Mouse (Mus musculus) limb, embryonic 15.5 days (tissue): Measurements from ENCODE around the gene Cirbp. TPM values are rescaled to one million over a fixed set of nuclear protein-coding genes. Genes with fewer than 3 reads are reported as not detected.

Experiments
- ATAC-seq: fragments of 200-750 bp; cut with Nextera tagmentation; 2 replicates; pipeline ENCODE4 v1.8.0; 2017; ENCODE audit warnings: low read depth, moderate TSS enrichment; ENCODE audit not compliant: insufficient number of reproducible peaks, low FRiP score, low TSS enrichment
- H3K27ac ChIP-seq: fragments of 300-500 bp; sonication (generic); 2 replicates; pipeline ENCODE4 v1.5.1; 2015; ENCODE audit warnings: moderate library complexity, mild to moderate bottlenecking, inconsistent platforms
- H3K27me3 ChIP-seq: fragments of 300-500 bp; sonication (generic); 2 replicates; pipeline ENCODE4 v1.6.1; 2015; ENCODE audit warnings: inconsistent platforms
- H3K36me3 ChIP-seq: fragments of 300-500 bp; sonication (generic); 2 replicates; pipeline ENCODE4 v1.6.1; 2015; ENCODE audit warnings: inconsistent platforms
- H3K4me1 ChIP-seq: fragments of 300-500 bp; sonication (generic); 2 replicates; pipeline ENCODE4 v1.6.1; 2015; ENCODE audit warnings: inconsistent platforms
- H3K4me2 ChIP-seq: fragments of 300-500 bp; sonication (generic); 2 replicates; pipeline ENCODE4 v1.6.1; 2015; ENCODE audit warnings: mild to moderate bottlenecking, inconsistent platforms
- H3K4me3 ChIP-seq: fragments of 300-500 bp; sonication (generic); 2 replicates; pipeline ENCODE4 v1.5.1; 2015; ENCODE audit warnings: mild to moderate bottlenecking, inconsistent platforms
- H3K9ac ChIP-seq: fragments of 300-500 bp; sonication (generic); 2 replicates; pipeline ENCODE4 v1.6.1; 2015; ENCODE audit warnings: inconsistent platforms
- H3K9me3 ChIP-seq: fragments of 300-500 bp; sonication (generic); 2 replicates; pipeline ENCODE4 v1.6.1; 2016; ENCODE audit warnings: inconsistent platforms
- WGBS: fragments of 180-500 bp; shearing (Covaris S2); methylation state at CpG from one replicate; pipeline ENCODE4 v1.1.7; 2015; 5-methylcytosine and 5-hydroxymethylcytosine counted together
- polyA plus RNA-seq: library from polyadenylated mRNA; unstranded; fragments of >200 nt; fragmentation: Nextera tagmentation; extraction: Ambion mirVana; gene quantifications from 2 replicates; pipeline ENCODE4 v1.2.1, GENCODE M21; 2015

Cirbp gene
- polyA plus RNA-seq, 1 experiment from 2014 or later: 102 TPM

DNA sequence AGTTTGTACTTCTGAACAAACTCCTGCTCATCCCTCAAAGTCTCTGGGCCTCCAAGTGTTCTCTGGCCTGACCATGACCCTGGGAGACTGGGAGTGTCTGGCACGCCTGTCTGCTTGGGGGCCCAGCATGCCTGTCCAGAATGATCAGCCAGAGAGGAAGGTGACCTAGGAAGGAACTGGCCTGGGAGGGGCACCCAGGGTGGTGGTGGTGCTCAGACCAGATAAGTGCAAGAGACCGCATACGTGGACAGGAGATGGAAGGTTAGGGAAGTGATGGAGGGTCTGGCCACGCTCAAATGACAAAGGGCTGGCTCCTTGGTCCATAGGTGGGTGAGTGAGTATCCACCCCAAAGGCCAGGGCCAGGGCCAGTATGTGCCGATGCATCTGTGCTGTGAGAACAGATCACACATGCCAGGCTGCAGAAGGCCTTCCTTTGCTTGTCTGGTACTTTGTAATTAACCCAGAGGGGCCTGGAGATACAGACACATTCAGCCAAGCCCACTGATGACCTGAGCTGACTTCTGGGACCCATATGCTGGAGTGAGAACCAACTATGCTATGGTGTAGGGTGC is 18.6 kb upstream of the Cirbp start:
- no peaks in the 10 kb centered on the region for H3K27me3 ChIP-seq
- peak overlapping the region; percentile 91 for H3K4me3 ChIP-seq
- H3K27ac ChIP-seq: peak overlapping the region; percentile 100
- 67% methylated on average over 5 of the region's 5 CpGs for WGBS
- H3K9ac ChIP-seq: no peak overlapping the region
- no peaks in the 10 kb centered on the region for H3K9me3 ChIP-seq
- H3K4me1 ChIP-seq: peaks cover 56% of the 10 kb centered on the region
- ATAC-seq: no peak
- H3K4me2 ChIP-seq: peak overlapping the region; percentile 81
- peaks cover 38% of the 10 kb centered on the region for H3K36me3 ChIP-seq

DNA sequence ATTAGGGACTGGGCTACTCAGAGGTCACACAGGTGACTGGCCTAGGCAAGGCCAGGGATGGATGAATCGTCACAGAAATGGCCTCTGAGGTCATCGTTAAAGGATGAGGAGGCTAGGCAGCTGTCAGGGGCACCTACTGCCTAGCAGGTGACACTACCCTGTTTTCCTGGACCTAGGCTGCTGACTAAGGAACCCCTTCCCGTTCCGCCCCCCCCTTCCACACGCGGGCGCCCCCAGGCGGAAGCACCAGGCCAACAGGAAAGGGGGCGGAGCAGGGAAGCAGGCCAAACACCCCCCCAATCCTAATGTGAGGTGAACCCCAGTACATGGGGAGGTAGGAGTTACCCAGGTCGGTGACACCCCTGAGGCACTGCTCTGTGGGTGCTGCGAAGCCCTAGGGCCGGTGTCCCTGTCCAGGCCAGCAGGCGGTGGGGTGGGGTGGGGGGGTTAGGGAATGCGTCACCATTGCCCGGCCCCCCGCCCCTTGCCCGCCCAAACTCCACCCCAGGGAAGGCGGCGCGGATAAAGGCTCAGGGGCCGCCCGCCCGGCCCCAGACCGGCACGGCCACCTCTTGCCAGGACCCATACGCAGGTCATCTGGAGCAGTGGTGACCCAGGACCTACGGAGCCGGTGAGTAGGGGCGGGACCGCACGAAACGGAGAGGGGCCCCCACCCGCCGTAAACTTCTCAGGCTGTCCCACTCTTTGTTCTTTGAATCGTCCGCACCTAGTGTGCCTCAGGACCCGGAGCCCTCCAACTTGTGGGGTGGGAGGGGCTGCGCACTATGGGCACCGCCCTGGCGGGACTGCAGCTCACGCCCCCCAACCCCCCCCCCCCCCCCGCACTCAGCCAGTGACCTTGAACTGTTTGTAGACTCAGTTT is 17.8 kb upstream of the Cirbp start, which contains the start of gene Midn:
Midn (plus strand) TSS at position 554 of the 883 bp plus-strand sequence.
- Histone ChIP-seq H3K9ac (peak within 1 kb of the TSS; percentile 69), H3K9me3 (no peaks in the 10 kb centered on the region), H3K4me3 (peak within 1 kb of the TSS; percentile 91), H3K36me3 (peaks cover 44% of the 10 kb centered on the region), H3K27ac (peak within 1 kb of the TSS; percentile 100), H3K4me2 (peak within 1 kb of the TSS; percentile 81), H3K27me3 (no peaks in the 10 kb centered on the region), H3K4me1 (peaks cover 59% of the 10 kb centered on the region)
- WGBS: 1% methylated on average over 40 of the region's 42 CpGs
- peak; percentile 32 for ATAC-seq

DNA sequence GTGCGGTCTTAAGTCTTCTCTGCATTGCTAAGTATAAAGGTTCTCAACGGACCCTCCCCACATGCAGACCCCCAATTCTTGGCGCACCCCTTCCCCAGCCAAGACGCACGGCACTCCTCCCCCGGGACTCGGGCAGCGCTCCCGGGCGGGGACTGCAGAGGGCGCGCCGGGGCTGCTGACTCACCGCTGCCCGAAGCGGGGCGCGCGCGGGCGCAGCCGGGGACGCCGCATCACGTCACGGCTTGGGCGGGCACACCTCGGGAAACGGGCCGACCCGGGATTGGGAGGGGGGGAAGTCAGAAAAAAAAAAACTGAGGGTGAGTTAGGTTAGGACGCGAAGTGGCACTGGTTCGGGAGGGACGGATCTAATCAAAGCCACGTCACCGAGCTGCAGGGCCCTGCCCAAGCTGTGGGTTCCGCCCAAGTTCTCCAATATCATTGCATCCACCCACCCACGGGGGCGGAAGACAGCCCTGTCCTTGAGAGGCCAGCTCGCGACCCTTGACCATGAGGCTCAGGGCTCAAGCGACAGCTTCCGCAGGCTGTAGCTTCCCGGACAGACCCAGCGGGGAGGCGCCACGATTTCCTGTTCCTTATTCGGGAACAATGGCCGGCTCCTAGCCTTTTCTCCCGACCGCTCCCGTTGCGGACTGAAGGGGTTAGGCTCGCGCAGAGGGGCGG is 17.0 kb upstream of the Cirbp start:
- no peaks in the 10 kb centered on the region for H3K9me3 ChIP-seq
- ATAC-seq: peak; percentile 55
- H3K36me3 ChIP-seq: peaks cover 48% of the 10 kb centered on the region
- peak overlapping the region; percentile 69 for H3K9ac ChIP-seq
- H3K4me3 ChIP-seq: peak overlapping the region; percentile 91
- H3K4me2 ChIP-seq: peak overlapping the region; percentile 81
- WGBS: under 1% methylated on average over 55 of the region's 57 CpGs
- H3K27me3 ChIP-seq: no peaks in the 10 kb centered on the region
- peak overlapping the region; percentile 100 for H3K27ac ChIP-seq
- H3K4me1 ChIP-seq: peaks cover 60% of the 10 kb centered on the region

DNA sequence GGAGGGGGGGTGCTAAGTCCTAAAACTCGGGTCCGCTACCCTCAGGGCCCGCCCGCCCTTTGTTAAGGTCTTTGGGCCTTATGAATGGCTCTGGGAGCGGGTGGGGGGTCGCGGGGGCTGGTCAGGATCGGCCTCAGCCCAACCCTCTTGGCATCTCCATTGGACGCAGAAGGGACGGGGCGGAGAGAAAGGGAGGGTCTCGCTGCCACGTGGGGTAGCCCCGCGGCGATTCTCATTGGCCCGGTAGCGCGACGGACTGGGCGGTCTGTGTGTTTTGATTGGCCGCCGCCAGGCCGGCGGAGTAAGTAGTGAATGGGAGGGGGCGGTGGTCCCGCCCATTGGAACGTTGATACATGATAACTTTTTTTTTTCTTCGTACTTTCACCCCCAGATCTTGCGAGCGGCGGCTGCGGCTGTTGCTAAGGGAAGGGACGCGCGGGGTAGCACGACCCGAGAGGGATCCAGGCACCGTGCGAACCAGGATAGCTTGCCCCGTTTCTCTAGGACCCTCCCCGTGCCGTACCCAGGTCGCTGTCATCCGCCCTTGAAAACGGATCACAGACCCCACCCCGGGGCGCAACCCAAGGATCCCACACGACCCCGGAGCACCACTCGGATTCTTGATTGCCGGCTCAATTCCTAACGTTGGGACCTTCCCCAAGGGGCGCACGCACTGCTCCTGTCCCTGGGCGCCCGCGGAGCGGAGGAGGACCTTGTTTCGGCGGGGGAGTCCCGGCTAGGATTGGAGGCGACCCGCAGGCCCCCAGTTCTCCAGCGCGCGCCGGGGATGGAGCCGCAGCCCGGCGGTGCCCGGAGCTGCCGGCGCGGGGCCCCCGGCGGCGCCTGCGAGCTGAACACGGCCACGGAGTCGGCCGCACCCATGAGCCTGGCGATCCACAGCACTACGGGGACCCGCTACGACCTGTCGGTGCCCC is 16.2 kb upstream of the Cirbp start:
- Histone ChIP-seq H3K4me1 (peaks cover 68% of the 10 kb centered on the region), H3K36me3 (peaks cover 48% of the 10 kb centered on the region)

DNA sequence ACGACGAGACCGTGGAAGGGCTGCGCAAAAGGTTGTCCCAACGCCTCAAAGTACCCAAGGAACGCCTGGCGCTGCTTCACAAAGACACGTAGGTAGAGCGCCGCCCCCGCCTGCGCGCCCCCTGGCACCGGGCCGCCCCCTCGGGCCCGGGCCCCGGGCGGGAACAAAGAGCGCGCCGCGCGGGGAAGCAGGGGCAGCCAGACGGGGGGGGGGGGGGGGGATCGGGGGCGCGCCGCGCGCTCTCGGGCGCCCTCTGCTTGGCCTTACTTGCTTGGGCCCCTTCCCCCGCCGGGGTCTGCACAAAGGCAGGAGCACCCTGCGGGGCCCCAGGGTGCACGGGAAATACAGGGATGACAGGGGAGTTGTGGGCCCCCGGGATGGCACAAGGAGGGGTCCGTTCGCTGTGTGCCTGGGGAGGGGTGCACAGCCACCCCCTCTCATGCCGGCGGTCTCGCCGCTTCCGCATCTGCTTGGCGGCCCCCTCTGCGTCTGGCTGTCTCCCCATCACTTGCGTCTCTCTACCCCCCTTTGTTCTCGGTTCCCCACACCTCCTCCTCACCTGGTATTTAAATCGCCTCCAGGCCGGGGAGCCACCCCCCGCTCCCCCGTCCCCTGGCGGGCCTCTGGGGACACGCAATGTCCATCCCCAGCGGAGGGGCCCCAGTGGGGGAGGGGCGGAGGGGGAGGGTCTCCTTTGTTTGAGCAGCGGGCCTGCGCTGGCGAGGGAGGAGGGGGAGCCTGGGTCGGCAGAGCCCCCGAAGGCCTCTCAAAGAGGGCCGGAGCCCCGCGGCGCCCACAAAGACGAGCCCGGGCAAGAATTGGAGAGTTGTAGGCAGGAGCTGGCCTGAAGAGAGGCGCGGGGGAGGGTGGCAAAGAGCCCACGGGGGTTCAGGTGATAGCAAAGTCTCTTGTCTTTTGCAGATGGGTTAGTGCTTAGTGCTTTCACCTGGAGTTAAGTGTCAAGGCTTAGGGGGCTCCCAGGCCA is 15.3 kb upstream of the Cirbp start:
- peak overlapping the region; percentile 81 for H3K4me2 ChIP-seq
- peaks cover 48% of the 10 kb centered on the region for H3K36me3 ChIP-seq
- peak overlapping the region; percentile 81 for H3K9ac ChIP-seq
- WGBS: under 1% methylated on average over 47 of the region's 71 CpGs
- H3K27ac ChIP-seq: peak overlapping the region; percentile 100
- H3K9me3 ChIP-seq: no peaks in the 10 kb centered on the region
- no peaks in the 10 kb centered on the region for H3K27me3 ChIP-seq
- ATAC-seq: no peak
- H3K4me3 ChIP-seq: peak overlapping the region; percentile 91
- H3K4me1 ChIP-seq: peaks cover 70% of the 10 kb centered on the region

More for the DNA sequence above, 16.2 kb upstream of the Cirbp start:
- ATAC-seq: peak; percentile 83
- Histone ChIP-seq H3K27me3 (no peaks in the 10 kb centered on the region), H3K4me2 (peak overlapping the region; percentile 81), H3K9me3 (no peaks in the 10 kb centered on the region), H3K9ac (peak overlapping the region; percentile 81), H3K27ac (peak overlapping the region; percentile 100), H3K4me3 (peak overlapping the region; percentile 91)
- WGBS: under 1% methylated on average over 87 of the region's 88 CpGs

DNA sequence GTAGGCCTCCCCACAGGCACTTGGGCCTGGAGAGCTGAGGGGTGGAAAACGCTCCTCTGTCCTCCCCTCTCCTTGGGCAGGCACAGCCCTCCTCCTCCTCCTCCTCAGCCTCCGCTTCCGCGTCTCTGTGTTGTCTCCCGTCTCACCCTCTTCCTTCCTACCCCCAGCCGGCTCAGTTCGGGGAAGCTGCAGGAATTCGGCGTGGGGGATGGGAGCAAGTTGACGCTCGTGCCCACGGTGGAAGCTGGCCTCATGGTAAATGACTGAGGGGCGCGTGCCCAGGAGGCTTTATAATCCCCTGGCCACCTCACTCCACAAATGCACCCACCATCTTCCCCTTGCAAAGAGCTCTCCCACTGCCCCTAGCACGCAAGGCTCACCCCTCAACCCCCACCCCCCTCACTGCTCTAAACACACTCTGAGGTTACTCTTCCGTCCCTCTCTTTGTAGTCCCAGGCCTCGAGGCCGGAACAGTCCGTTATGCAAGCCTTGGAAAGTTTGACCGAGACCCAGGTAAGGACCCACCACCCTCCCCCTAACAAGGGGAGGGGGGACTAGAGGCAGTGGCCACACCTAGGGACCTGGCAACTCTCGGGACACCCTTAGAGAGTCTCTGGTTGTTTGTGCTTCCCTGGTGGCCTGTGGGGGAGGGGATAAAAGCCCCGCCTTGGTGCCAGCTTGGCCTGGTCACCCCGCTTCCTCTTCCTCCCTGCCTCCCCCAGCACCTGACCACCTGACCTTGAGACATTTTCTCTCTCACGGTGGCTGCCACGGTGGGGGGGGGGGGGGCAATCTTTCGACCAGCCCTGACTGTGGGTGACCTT is 14.4 kb upstream of the Cirbp start:
- Histone ChIP-seq H3K27me3 (no peaks in the 10 kb centered on the region), H3K27ac (peak overlapping the region; percentile 100), H3K9me3 (no peaks in the 10 kb centered on the region), H3K4me1 (peaks cover 69% of the 10 kb centered on the region), H3K4me2 (peak overlapping the region; percentile 81), H3K9ac (peak overlapping the region; percentile 81), H3K36me3 (peaks cover 48% of the 10 kb centered on the region), H3K4me3 (peak overlapping the region; percentile 91)
- no peak for ATAC-seq
- 2% methylated on average over 26 of the region's 26 CpGs for WGBS

DNA sequence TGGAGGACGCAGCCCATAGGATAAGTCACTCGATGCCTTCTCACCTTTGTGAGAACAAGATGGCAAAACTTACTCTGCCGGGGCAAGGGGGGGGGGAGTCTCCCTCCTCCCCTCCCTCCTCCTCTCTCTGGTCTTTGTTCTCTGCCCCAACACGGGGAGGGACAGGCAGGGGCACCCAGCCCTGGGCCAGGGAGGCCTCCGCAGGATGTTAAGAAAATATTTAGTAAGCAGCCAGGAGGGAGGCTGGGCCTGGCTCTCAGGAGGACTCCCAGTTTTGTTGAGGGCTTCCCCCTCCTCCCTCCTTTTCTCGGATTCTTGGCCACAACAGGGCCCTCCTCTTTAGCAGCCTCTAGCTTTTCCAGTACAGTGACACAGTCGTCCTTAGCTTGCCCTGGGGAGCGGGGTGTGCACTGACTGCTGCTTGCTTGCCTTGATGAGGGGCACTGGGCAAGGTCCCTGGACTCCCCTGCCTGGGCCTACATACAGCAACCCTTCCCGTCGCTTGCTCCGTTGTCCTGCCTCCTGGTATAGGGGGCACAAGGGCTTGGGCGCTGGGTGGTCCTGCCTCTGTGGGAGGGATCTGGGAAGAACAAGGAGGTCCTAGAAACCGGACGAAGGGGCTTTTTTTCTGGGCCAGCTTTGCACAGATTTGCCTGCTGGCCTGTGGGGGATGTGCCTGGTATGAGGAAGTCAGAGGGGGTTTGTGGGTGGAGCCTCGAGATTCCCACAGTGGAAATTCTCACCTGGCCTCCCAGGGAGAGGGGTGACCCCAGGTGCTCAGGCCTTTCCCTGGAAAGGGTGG is 13.5 kb upstream of the Cirbp start:
- H3K9ac ChIP-seq: peak overlapping the region; percentile 81
- H3K36me3 ChIP-seq: peaks cover 56% of the 10 kb centered on the region
- no peak for ATAC-seq
- H3K4me2 ChIP-seq: peak overlapping the region; percentile 81
- peak overlapping the region; percentile 91 for H3K4me3 ChIP-seq
- no peaks in the 10 kb centered on the region for H3K9me3 ChIP-seq
- H3K4me1 ChIP-seq: peaks cover 69% of the 10 kb centered on the region
- H3K27me3 ChIP-seq: no peaks in the 10 kb centered on the region
- peak overlapping the region; percentile 100 for H3K27ac ChIP-seq
- WGBS: 3% methylated on average over 15 of the region's 15 CpGs

DNA sequence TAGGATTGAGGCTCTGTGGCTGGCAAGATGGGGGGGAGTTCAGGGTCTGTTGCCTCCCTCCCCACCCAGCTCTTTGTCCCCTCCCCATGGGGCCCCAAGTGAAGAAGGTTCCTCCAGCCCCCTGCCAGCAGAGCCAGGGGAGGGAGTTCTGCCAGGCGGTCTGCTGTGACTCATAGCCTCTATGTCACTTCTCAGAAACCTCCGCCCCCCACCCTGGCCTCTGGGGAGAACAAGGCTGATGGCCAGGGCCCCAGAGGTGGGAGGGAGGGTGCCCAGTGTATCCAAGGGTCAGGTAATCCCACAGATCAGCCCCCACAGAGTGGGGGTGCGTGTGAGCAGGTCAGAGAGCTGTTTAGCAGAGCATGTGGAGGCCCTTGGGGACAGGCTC is 12.9 kb upstream of the Cirbp start:
- Histone ChIP-seq H3K36me3 (peaks cover 58% of the 10 kb centered on the region), H3K27me3 (no peaks in the 10 kb centered on the region), H3K9me3 (no peaks in the 10 kb centered on the region), H3K4me1 (peaks cover 67% of the 10 kb centered on the region), H3K4me2 (peak overlapping the region; percentile 81), H3K27ac (peak overlapping the region; percentile 100), H3K9ac (peak overlapping the region; percentile 81), H3K4me3 (peak overlapping the region; percentile 91)
- no peak for ATAC-seq
- WGBS: 39% methylated on average over 3 of the region's 3 CpGs

DNA sequence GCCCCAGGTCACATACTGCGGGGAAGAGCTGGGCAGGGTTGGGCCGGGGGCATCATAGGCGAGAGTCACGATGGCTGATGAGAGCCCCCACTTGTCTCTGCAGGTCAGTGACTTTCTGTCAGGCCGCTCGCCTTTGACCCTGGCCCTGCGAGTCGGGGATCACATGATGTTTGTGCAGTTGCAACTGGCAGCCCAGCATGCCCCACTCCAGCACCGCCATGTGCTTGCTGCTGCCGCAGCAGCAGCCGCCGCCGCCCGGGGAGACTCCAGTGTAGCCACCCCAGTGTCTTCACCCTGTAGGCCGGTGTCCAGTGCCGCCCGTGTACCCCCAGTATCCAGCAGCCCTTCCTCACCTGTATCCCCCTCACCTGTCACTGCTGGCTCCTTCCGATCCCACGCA is 12.1 kb upstream of the Cirbp start:
- H3K9ac ChIP-seq: no peak overlapping the region
- H3K4me3 ChIP-seq: no peak overlapping the region
- H3K36me3 ChIP-seq: peaks cover 58% of the 10 kb centered on the region
- no peaks in the 10 kb centered on the region for H3K27me3 ChIP-seq
- peaks cover 73% of the 10 kb centered on the region for H3K4me1 ChIP-seq
- peak overlapping the region; percentile 100 for H3K27ac ChIP-seq
- ATAC-seq: no peak
- H3K9me3 ChIP-seq: no peaks in the 10 kb centered on the region
- no peak overlapping the region for H3K4me2 ChIP-seq
- 86% methylated on average over 19 of the region's 19 CpGs for WGBS
